Mouse (Mus musculus): ENCODE measurements around the gene Pdf. TPM values are rescaled to one million over a fixed set of nuclear protein-coding genes. Genes with fewer than 3 reads are reported as not detected.

The Pdf gene
- total RNA-seq (2021) (10 to 100 TPM; 60.6 to 64.8 TPM), polyA plus RNA-seq (2012; rRNA removed) (56.0 and 68.7 TPM in 2 replicates)
- long read RNA-seq, transcript Pdf-201 (2 exons, 1,306 nt): major isoform, 72 of 74 reads
- long read RNA-seq, partial matches to known transcripts: 0 of 74 reads
- long read RNA-seq, other reads (novel, unspliced or antisense): 2 of 74 reads

GRCm38 (mm10) chr8:107048061-107048941 lies at the start of gene Pdf:
Gene Pdf (minus strand): TSS chr8:107048614.
- peak within 1 kb of the TSS; percentile 89 for H3K9ac ChIP-seq (ENCODE audit: low read depth, low read length)
- WGBS: under 1% methylated on average over 87 of the region's 87 CpGs
- H3K36me3 ChIP-seq (ENCODE audit: control insufficient read depth, insufficient read depth, low read length): peaks cover 13% of the 10 kb centered on the region
- peak; percentile 82 for TF ChIP-seq POLR2A (IDR thresholded peaks at IDR 0.05; ENCODE audit: insufficient read depth, low read depth, low read length)
- TF ChIP-seq EP300 (IDR thresholded peaks at IDR 0.05; ENCODE audit: insufficient read depth, low read depth, low read length): 0 out of 2 replicates have a peak, but pooled peaks have one; percentile 47
- 0 out of 2 replicates have a peak, but pooled peaks have one; percentile 13 for TF ChIP-seq CTCF (IDR thresholded peaks at IDR 0.05)
- peak within 1 kb of the TSS; percentile 87 for H3K4me3 ChIP-seq
- H3K27me3 ChIP-seq (ENCODE audit: control insufficient read depth, insufficient read depth, low read length): no peaks in the 10 kb centered on the region
- intact Hi-C loops (cut with DNase I): loop anchor here (1.0 kb wide), 1 partner anchor 17 kb away; the partner anchor contains the start of gene Vps4a
- peaks cover 5% of the 10 kb centered on the region for H3K4me1 ChIP-seq (ENCODE audit: control insufficient read depth, insufficient read depth, low read length)
- peak within 1 kb of the TSS; percentile 88 for H3K27ac ChIP-seq
- no peaks in the 10 kb centered on the region for H3K79me2 ChIP-seq (replicated peaks; ENCODE audit: control insufficient read depth, insufficient read depth, low read length)
- DNase-seq: peak; percentile 88 to 89

DNA sequence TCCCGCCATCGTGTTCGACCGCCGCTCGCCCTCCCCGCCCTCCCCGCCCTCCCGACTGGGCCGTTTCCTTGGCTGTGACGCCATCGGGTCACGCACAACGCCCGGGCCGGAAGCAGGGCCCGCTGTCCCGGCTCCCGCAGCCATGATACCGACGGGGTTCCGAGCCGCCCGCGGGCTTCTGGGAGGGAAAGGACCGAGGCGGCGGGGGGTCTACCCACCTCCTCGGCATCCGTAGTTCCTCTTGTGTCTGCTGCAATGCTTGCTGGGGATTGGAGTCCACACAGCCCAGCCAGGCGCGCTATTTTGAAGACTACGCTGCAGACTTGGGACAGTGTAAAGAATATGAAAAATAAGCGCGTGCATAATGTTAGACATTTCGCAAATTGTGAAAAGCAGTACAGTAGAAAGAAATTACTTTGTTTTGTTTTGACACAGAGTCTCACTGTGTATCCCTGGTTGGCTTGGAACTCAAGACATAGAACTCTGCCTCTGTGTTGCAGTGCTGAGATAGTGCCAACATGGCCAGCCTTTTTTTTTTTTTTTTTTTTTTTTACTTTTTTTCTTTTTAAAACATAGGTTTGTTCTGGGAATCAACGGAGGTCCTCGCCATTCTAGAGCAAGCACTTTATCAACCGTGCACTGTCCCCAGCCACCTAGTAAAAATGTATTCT lies 48.1 kb upstream of the Pdf start, which contains the start of gene Terf2:
Gene Terf2 (minus strand): TSS at position 182 of the 671 bp plus-strand sequence.
- peak within 1 kb of the TSS; percentile 93 for H3K27ac ChIP-seq
- peak within 1 kb of the TSS; percentile 93 for H3K9ac ChIP-seq (ENCODE audit: low read depth, low read length)
- peak; percentile 92 to 96 for DNase-seq
- H3K36me3 ChIP-seq (ENCODE audit: control insufficient read depth, insufficient read depth, low read length): peaks cover 9% of the 10 kb centered on the region
- WGBS: 4% methylated on average over 32 of the region's 39 CpGs
- H3K4me1 ChIP-seq (ENCODE audit: control insufficient read depth, insufficient read depth, low read length): peaks cover 3% of the 10 kb centered on the region
- H3K27me3 ChIP-seq (ENCODE audit: control insufficient read depth, insufficient read depth, low read length): no peaks in the 10 kb centered on the region
- TF ChIP-seq CTCF (IDR thresholded peaks at IDR 0.05): no peak
- peak; percentile 38; the same call in 1 of the 2 replicates for TF ChIP-seq EP300 (IDR thresholded peaks at IDR 0.05; ENCODE audit: insufficient read depth, low read depth, low read length)
- TF ChIP-seq POLR2A (IDR thresholded peaks at IDR 0.05; ENCODE audit: insufficient read depth, low read depth, low read length): peak; percentile 45; the same call in 1 of the 2 replicates
- peak within 1 kb of the TSS; percentile 82 for H3K4me3 ChIP-seq
- no peaks in the 10 kb centered on the region for H3K79me2 ChIP-seq (replicated peaks; ENCODE audit: control insufficient read depth, insufficient read depth, low read length)
- intact Hi-C loops (cut with DNase I): loop anchor here (2.0 to 5.0 kb wide), 2 partner anchors 40 to 331 kb away; partner anchors contain the start of genes Cog8, Nip7 and Nob1

DNA sequence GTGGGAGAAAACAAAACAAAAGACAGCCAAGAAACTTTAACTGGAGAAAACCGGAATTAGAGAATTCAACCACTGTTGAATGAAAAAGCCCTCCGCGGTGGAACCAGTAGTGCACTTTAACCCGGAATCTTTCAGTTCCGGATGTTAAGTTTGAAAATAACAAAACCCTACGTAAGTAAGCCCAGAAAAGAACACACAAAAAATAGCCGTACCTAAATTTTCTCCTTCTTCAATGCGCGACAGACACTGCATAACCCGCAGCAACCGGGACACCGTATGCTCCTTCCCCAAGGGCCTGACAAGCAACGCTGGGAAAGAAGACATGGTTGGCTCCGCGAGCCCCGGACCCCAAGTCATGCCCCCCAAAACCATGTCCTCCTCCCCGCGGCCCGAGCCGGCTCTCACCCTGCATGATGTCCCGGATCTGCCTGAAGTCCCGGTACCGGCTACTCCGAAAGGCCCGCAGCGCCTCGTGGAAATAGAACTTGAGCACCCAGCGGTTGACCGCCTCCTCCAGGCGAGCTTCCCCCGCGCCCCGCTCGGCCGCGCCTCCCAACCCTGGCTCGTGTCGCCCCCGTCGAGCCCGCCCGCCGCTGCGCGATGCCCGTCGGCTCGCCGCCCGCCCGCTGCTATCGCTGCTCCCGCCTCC lies 47.4 kb upstream of the Pdf start:
- WGBS: 1% methylated on average over 38 of the region's 53 CpGs
- Histone ChIP-seq H3K4me1 (ENCODE audit: control insufficient read depth, insufficient read depth, low read length) (peaks cover 3% of the 10 kb centered on the region), H3K79me2 (replicated peaks; ENCODE audit: control insufficient read depth, insufficient read depth, low read length) (no peaks in the 10 kb centered on the region), H3K4me3 (peak overlapping the region; percentile 82), H3K36me3 (ENCODE audit: control insufficient read depth, insufficient read depth, low read length) (peaks cover 9% of the 10 kb centered on the region), H3K27ac (peak overlapping the region; percentile 93), H3K27me3 (ENCODE audit: control insufficient read depth, insufficient read depth, low read length) (no peaks in the 10 kb centered on the region), H3K9ac (ENCODE audit: low read depth, low read length) (peak overlapping the region; percentile 93)
- TF ChIP-seq EP300 (IDR thresholded peaks at IDR 0.05; ENCODE audit: insufficient read depth, low read depth, low read length) (no peak), POLR2A (IDR thresholded peaks at IDR 0.05; ENCODE audit: insufficient read depth, low read depth, low read length) (no peak), CTCF (IDR thresholded peaks at IDR 0.05) (no peak)
- DNase-seq: no peak
- intact Hi-C loops (cut with DNase I): loop anchor here (2.0 to 5.0 kb wide), 2 partner anchors 39 to 331 kb away; partner anchors contain the start of genes Cog8, Nip7 and Nob1

DNA sequence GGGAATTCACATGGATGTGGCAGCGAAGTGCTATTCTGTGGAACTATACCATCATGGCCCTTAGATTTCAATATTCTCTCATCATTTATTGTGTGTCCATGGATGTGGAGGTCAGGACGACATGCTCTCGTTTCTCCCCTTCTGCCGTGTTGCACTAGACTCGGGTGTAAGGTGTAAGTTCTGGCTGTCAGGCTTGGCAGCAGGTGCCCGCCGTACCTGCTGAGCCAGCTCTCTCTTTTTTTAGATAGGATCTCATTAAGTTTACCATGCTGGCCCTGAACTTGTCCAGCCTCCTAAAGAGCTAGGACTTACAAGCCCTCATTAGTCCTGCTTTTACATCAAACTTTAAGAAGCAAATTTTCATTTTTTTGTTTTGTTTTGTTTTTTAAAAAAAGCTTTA lies 42.1 kb upstream of the Pdf start:
- Histone ChIP-seq H3K36me3 (ENCODE audit: control insufficient read depth, insufficient read depth, low read length) (peaks cover 7% of the 10 kb centered on the region), H3K79me2 (replicated peaks; ENCODE audit: control insufficient read depth, insufficient read depth, low read length) (no peaks in the 10 kb centered on the region), H3K4me1 (ENCODE audit: control insufficient read depth, insufficient read depth, low read length) (no peaks in the 10 kb centered on the region; the same call in 1 of the 2 replicates), H3K4me3 (no peak overlapping the region), H3K27me3 (ENCODE audit: control insufficient read depth, insufficient read depth, low read length) (no peaks in the 10 kb centered on the region), H3K27ac (no peak overlapping the region), H3K9ac (ENCODE audit: low read depth, low read length) (no peak overlapping the region)
- 89% methylated on average over 7 of the region's 7 CpGs for WGBS
- no peak for DNase-seq
- intact Hi-C loops (cut with DNase I): no loop called here
- TF ChIP-seq CTCF (IDR thresholded peaks at IDR 0.05) (no peak), POLR2A (IDR thresholded peaks at IDR 0.05; ENCODE audit: insufficient read depth, low read depth, low read length) (no peak), EP300 (IDR thresholded peaks at IDR 0.05; ENCODE audit: insufficient read depth, low read depth, low read length) (no peak)

- Histone ChIP-seq H3K27ac (no peak overlapping the region), H3K4me1 (ENCODE audit: control insufficient read depth, insufficient read depth, low read length) (no peaks in the 10 kb centered on the region), H3K79me2 (replicated peaks; ENCODE audit: control insufficient read depth, insufficient read depth, low read length) (no peaks in the 10 kb centered on the region), H3K27me3 (ENCODE audit: control insufficient read depth, insufficient read depth, low read length) (no peaks in the 10 kb centered on the region), H3K4me3 (no peak overlapping the region), H3K36me3 (ENCODE audit: control insufficient read depth, insufficient read depth, low read length) (no peaks in the 10 kb centered on the region; the same call in 1 of the 2 replicates), H3K9ac (ENCODE audit: low read depth, low read length) (no peak overlapping the region)
- TF ChIP-seq CTCF (IDR thresholded peaks at IDR 0.05) (no peak), POLR2A (IDR thresholded peaks at IDR 0.05; ENCODE audit: insufficient read depth, low read depth, low read length) (no peak), EP300 (IDR thresholded peaks at IDR 0.05; ENCODE audit: insufficient read depth, low read depth, low read length) (no peak)
- 93% methylated on average over 5 of the region's 5 CpGs for WGBS
- intact Hi-C loops (cut with DNase I): no loop called here
- no peak for DNase-seq
These were observed 40.2 kb upstream of the Pdf start for GRCm38 (mm10) chr8:107088526-107089063.

Measured in heart, adult 2 months (tissue).